In genomic region chr17:26932839-26933398, GRCm38 (mm10) we compare ENCODE assay signal across 8 mouse cellular contexts. TPM values are rescaled to one million over a fixed set of nuclear protein-coding genes. Genes with fewer than 3 reads are reported as not detected.
DNase-seq lines count a peak whose midpoint lies in the region; ATAC-seq lines count a peak whose summit lies in the region.

Gene Phf1 (plus strand): TSS chr17:26933052.

- peak within 1 kb of the TSS; percentile 84 for H3K4me3 ChIP-seq in hindbrain, embryonic 15.5 days

- under 1% methylated on average over 24 of the region's 43 CpGs for WGBS in hindbrain, embryonic 15.5 days

- peak; percentile 86 for ATAC-seq in hindbrain, embryonic 15.5 days (ENCODE audit: low FRiP score, low read depth)

- no peaks in the 10 kb centered on the region for H3K27me3 ChIP-seq in hindbrain, embryonic 15.5 days

- H3K9ac ChIP-seq in hindbrain, embryonic 15.5 days, result peak within 1 kb of the TSS; percentile 88

- peaks cover 18% of the 10 kb centered on the region for H3K36me3 ChIP-seq in hindbrain, embryonic 15.5 days

- peaks cover 31% of the 10 kb centered on the region for H3K4me1 ChIP-seq in hindbrain, embryonic 15.5 days (replicated peaks)

- peak within 1 kb of the TSS; percentile 90 for H3K27ac ChIP-seq in hindbrain, embryonic 15.5 days (replicated peaks)

- peak; percentile 96 for DNase-seq in ZHBTc4 (ENCODE audit: low read depth, low spot score)
- peak; percentile 88 to 91 for DNase-seq in cerebellum, postnatal 4 days (ENCODE audit: low spot score in 2 of 2)
- peak; percentile 99 for DNase-seq in gastrocnemius, adult 18-20 months (ENCODE audit: low spot score)
- peak; percentile 94 to 95 for DNase-seq in layer of hippocampus, postnatal 36 days
- DNase-seq in lung, postnatal 25 days (ENCODE audit: low spot score), result peak; percentile 96
- DNase-seq in retina, adult 2 months (ENCODE audit: low read depth, low spot score), result peak; percentile 85
- DNase-seq in thymus, postnatal 25 days, result peak; percentile 99

- no peaks in the 10 kb centered on the region for H3K9me3 ChIP-seq in hindbrain, embryonic 15.5 days

- peak within 1 kb of the TSS; percentile 76 for H3K4me2 ChIP-seq in hindbrain, embryonic 15.5 days

RNA-seq across cellular contexts. Expression of gene Phf1, which starts in this region (rescaled TPM):
- total RNA-seq in gastrocnemius, adult 18-20 months (2021), result 10 to 100 TPM in 1 of 2 experiments, 1 to 10 TPM in 1; 8.2 to 11.3 TPM
- 32.3 and 34.7 TPM in 2 replicates for polyA plus RNA-seq in hindbrain, embryonic 15.5 days (2015; fragmentation: Nextera tagmentation; extraction: Ambion mirVana)
- total RNA-seq in layer of hippocampus, postnatal 36 days (2021), result 10 to 100 TPM; 28.8 to 30.0 TPM

Comparison
In these comparisons a context has a peak if more than half of its experiments do, and no peak if none do; other contexts are left out.
1. Peak in every context shown above with its lines: DNase-seq, ATAC-seq, H3K4me3 ChIP-seq and H3K27ac ChIP-seq.